Mouse (Mus musculus): ENCODE measurements around the gene Fzr1.

DNA sequence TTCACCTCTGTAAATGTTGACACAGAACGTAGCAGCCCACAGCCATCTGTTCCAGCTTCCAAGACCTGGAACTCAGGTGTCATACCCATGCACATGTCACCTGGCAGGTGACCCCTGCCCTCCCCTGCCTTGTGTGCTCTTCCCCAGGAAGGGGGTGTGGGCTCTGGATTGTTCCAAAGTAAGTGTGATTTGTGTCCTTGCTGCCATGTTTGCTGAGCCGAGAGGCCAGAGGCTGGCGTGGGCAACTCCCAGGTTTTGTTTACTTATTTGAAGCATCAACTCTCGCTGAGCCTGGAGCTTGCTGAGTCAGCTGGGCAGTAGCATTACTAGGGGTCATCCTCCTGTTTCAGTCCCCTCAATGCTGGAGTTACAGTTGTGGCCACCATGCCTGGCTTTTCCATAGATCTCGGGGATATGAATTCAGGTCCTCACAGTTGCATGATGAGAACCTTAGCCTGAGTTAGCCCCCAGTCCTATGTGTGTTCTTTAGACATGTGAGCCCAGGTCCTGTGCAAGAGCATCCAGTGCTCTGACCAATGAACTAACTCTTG lies 10.3 kb upstream of the Fzr1 start, which contains the start of gene Gm48552:
- TF ChIP-seq CTCF (IDR thresholded peaks at IDR 0.05; ENCODE audit: borderline replicate concordance, control insufficient read depth, extremely low read depth, insufficient read depth, low read length, poor library complexity) (no peak), POLR2A (IDR thresholded peaks at IDR 0.05; ENCODE audit: control insufficient read depth, extremely low read depth, insufficient read depth, low read length, poor library complexity) (no peak)

All from thymus, adult 2 months (tissue).